Mouse (Mus musculus) ES-Bruce4 (cell line): ENCODE results near the gene Col26a1.

Source experiments
- CTCF ChIP-seq: IDR thresholded peaks from one replicate; pipeline ENCODE4 v1.8.1; 2011; ENCODE audit warnings: low read depth, low read length
- POLR2A ChIP-seq: IDR thresholded peaks from one replicate; pipeline ENCODE4 v1.8.1; 2011; ENCODE audit warnings: low read length; ENCODE audit not compliant: insufficient read depth

- TF ChIP-seq CTCF (no peak), POLR2A (no peak)
These were observed 144.1 kb downstream of the Col26a1 start for GRCm38 (mm10) chr5:136738918-136739317.
